Mouse (Mus musculus): Measurements from ENCODE around the gene Depdc1a.
"Not testable (repeated sequence)": the region's sequence is repeated elsewhere in the genome, so short reads cannot be mapped to it uniquely, and the experiment has no call there.

DNA sequence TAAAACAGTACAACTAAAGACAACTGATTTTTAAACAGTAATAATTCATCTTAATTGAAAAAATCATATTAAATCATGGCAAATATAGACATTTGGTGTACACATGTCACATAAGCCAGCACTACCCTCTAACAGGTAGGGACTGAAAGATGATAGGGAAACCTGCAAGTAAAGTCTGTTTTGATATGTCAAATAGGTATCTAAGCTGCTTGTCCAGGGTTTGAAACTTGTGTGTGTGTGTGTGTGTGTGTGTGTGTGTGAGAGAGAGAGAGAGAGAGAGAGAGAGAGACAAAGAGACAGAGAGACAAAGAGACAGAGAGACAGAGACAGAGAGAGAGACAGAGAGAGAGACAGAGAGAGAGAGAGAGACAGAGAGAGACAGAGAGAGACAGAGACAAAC, 524 bp upstream of the Depdc1a start:
- TF ChIP-seq NRF1 (IDR thresholded peaks at IDR 0.05; ENCODE audit: low read depth, low read length); ZMIZ1 (IDR thresholded peaks at IDR 0.05; ENCODE audit: low read depth, low read length); USF2 (conservative IDR thresholded peaks at IDR 0.05; ENCODE audit: low read depth, low read length); POLR2A (IDR thresholded peaks at IDR 0.05; ENCODE audit: low read depth, low read length); HCFC1 (IDR thresholded peaks at IDR 0.05; ENCODE audit: low read depth, low read length); MAZ (IDR thresholded peaks at IDR 0.05; ENCODE audit: low read depth, low read length); JUN (IDR thresholded peaks at IDR 0.05; ENCODE audit: insufficient read depth, low read depth, low read length); RCOR1 (conservative IDR thresholded peaks at IDR 0.05; ENCODE audit: low read depth, low read length); PAX5 (IDR thresholded peaks at IDR 0.05; ENCODE audit: low read length); CTCF (conservative IDR thresholded peaks at IDR 0.05 in 1 of 2, IDR thresholded peaks at IDR 0.05 in 1 of 2; ENCODE audit: low read depth in 2 of 2, low read length in 2 of 2); KAT2A (IDR thresholded peaks at IDR 0.05; ENCODE audit: insufficient replicate concordance, low read length): not testable (repeated sequence)
- TF ChIP-seq EP300 (IDR thresholded peaks at IDR 0.05; ENCODE audit: low read length) = peak; percentile 45; the same call in 1 of the 2 replicates

Data from CH12.LX (cell line).